In the genomic region with DNA sequence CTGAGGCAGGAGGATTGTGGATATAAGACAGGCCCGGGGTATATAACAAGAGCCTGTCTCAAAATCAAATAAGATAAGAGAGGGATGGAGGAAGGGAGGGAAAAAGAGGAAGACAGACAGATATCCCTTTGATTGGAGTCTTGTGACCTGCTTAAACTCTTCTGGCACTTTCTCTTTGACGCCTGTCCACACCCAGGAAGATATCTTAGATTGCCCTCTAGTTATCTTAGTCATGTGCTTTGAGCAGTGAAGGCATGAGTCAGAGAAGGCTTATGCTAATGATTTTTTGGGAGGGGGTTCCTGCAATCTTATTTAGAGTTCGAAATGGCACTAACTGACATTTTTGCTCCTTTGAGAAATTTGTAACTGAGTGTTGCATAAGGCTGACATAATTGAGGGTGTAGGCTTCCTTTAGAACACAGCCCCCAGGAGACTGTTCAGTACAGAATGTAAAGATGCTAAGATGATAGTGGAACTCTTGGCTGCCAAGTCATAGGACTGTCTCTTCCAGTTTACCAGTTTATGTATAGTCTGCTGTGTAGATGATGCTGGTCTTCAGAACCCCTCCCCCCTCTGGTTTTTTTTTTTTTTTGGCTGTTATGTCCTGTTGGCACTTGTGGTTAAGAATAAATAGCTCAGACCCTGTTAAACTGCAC, we compare ENCODE assay signal across 11 mouse cellular contexts. TPM values are rescaled to one million over a fixed set of nuclear protein-coding genes. Genes with fewer than 3 reads are reported as not detected.
DNase-seq lines count a peak whose midpoint lies in the region; ATAC-seq and TF ChIP-seq lines count a peak whose summit lies in the region.
"Had no signal": no experiment of that assay in that cellular context is flagged by ENCODE, and none has a peak within 500 bp of the region (broad histone marks: within the 10 kb centered on the region; RNA-seq: fewer than 3 reads in every experiment).

No protein-coding gene starts in this region.

- H3K4me2 ChIP-seq in lung, postnatal 0 days (replicated peaks; ENCODE audit: low read depth, low read length) = no peak overlapping the region

- 34% methylated on average over 3 of the region's 3 CpGs for WGBS in heart, adult 2 months
- 48% methylated on average over 3 of the region's 3 CpGs for WGBS in lung, postnatal 0 days
- 18% methylated on average over 3 of the region's 3 CpGs for WGBS in small intestine, adult 2 months

- H3K27me3 ChIP-seq in heart, adult 2 months (ENCODE audit: control insufficient read depth, insufficient read depth, low read length) = no peaks in the 10 kb centered on the region
- no peaks in the 10 kb centered on the region for H3K27me3 ChIP-seq in lung, postnatal 0 days (replicated peaks; ENCODE audit: insufficient read depth, low read length)
- H3K27me3 ChIP-seq in small intestine, adult 2 months (ENCODE audit: control insufficient read depth, insufficient read depth, low read length) = no peaks in the 10 kb centered on the region

- no peak overlapping the region for H3K27ac ChIP-seq in heart, adult 2 months
- no peak overlapping the region for H3K27ac ChIP-seq in lung, postnatal 0 days (ENCODE audit: low read length)
- peak overlapping the region; percentile 33 for H3K27ac ChIP-seq in small intestine, adult 2 months (ENCODE audit: insufficient read depth, low read depth, low read length)

- TF ChIP-seq POLR2A in heart, adult 2 months (IDR thresholded peaks at IDR 0.05; ENCODE audit: insufficient read depth, low read depth, low read length) = no peak
- TF ChIP-seq POLR2A in small intestine, adult 2 months (IDR thresholded peaks at IDR 0.05; ENCODE audit: low read depth, low read length) = no peak

- H3K4me1 ChIP-seq in heart, adult 2 months (ENCODE audit: control insufficient read depth, insufficient read depth, low read length) = peaks cover 13% of the 10 kb centered on the region
- H3K4me1 ChIP-seq in lung, postnatal 0 days (ENCODE audit: insufficient read depth, low read depth, low read length) = peaks cover 10% of the 10 kb centered on the region
- H3K4me1 ChIP-seq in small intestine, adult 2 months (ENCODE audit: control insufficient read depth, insufficient read depth, insufficient read length, low read length) = peaks cover 16% of the 10 kb centered on the region; the same call in 1 of the 2 replicates

- no peaks in the 10 kb centered on the region for H3K9me3 ChIP-seq in lung, postnatal 0 days (ENCODE audit: low read length)

- intact Hi-C loops in heart, adult 2 months (cut with DNase I) = loop anchor here (10.0 kb wide), 1 partner anchor 613 kb away; no protein-coding TSS in a partner anchor

- H3K36me3 ChIP-seq in heart, adult 2 months (ENCODE audit: control insufficient read depth, insufficient read depth, low read length) = peaks cover 11% of the 10 kb centered on the region
- H3K36me3 ChIP-seq in lung, postnatal 0 days (ENCODE audit: insufficient read depth, low read length) = no peaks in the 10 kb centered on the region
- no peaks in the 10 kb centered on the region for H3K36me3 ChIP-seq in small intestine, adult 2 months (ENCODE audit: control insufficient read depth, insufficient read depth, low read length)

- no peak for TF ChIP-seq EP300 in heart, adult 2 months (IDR thresholded peaks at IDR 0.05; ENCODE audit: insufficient read depth, low read depth, low read length)
- TF ChIP-seq EP300 in lung, postnatal 0 days (IDR thresholded peaks at IDR 0.05) = peak; percentile 96

- no peak overlapping the region for H3K9ac ChIP-seq in heart, adult 2 months (ENCODE audit: low read depth, low read length)
- no peak overlapping the region for H3K9ac ChIP-seq in lung, postnatal 0 days (replicated peaks; ENCODE audit: low read depth)

- ATAC-seq in lung, postnatal 0 days = peak; percentile 66
- ATAC-seq: hindbrain, embryonic 16.5 days had no signal

- DNase-seq in heart, adult 11 months = peak; percentile 92
- DNase-seq in heart, adult 2 months = no peak
- peak; percentile 87 for DNase-seq in lung, postnatal 0 days (ENCODE audit: low spot score)
- no peak for DNase-seq in lung, postnatal 10 days
- peak; percentile 68 for DNase-seq in fat pad, adult 2 months (ENCODE audit: extremely low read depth, low read depth, low spot score)
- no peak for DNase-seq in cerebellum, adult 18-20 months
- DNase-seq in kidney, adult 11 months = no peak
- DNase-seq: cerebellum, adult 9-10 months; layer of hippocampus, postnatal 36 days had no signal

- H3K79me2 ChIP-seq in heart, adult 2 months (replicated peaks; ENCODE audit: control insufficient read depth, insufficient read depth, low read length) = no peaks in the 10 kb centered on the region

- H3K4me3 ChIP-seq in heart, adult 2 months = no peak overlapping the region
- H3K4me3 ChIP-seq in lung, postnatal 0 days (ENCODE audit: low read depth, low read length) = no peak overlapping the region
- no peak overlapping the region for H3K4me3 ChIP-seq in small intestine, adult 2 months (ENCODE audit: low read depth, low read length)

- no peak for TF ChIP-seq CTCF in heart, adult 2 months (IDR thresholded peaks at IDR 0.05)
- no peak for TF ChIP-seq CTCF in lung, postnatal 0 days (IDR thresholded peaks at IDR 0.05)
- TF ChIP-seq CTCF in small intestine, adult 2 months (IDR thresholded peaks at IDR 0.05; ENCODE audit: extremely low read depth, insufficient read length, insufficient replicate concordance, low read depth, low read length) = no peak

RNA-seq across cellular contexts. Expression of a gene that starts 55.1 kb away (rescaled TPM):
- under 1 TPM; 0.47 to 0.50 TPM for total RNA-seq in heart, adult 2 months (2021)
- polyA plus RNA-seq in heart, adult 2 months (2012; rRNA removed) = 0.26 and 0.49 TPM in 2 replicates
- 1.3 and 1.5 TPM in 2 replicates for polyA plus RNA-seq in lung, postnatal 0 days (2015; fragmentation: Nextera tagmentation; extraction: Ambion mirVana)
- polyA plus RNA-seq in small intestine, adult 2 months (2012; rRNA removed) = 0.14 and 0.46 TPM in 2 replicates

RNA-seq across cellular contexts. Expression of a gene that starts 56.1 kb away (rescaled TPM):
- 10 to 100 TPM; 14.3 to 14.8 TPM for total RNA-seq in heart, adult 2 months (2021)
- 10.8 and 13.3 TPM in 2 replicates for polyA plus RNA-seq in heart, adult 2 months (2012; rRNA removed)
- polyA plus RNA-seq in lung, postnatal 0 days (2015; fragmentation: Nextera tagmentation; extraction: Ambion mirVana) = 7.0 and 8.0 TPM in 2 replicates
- polyA plus RNA-seq in small intestine, adult 2 months (2012; rRNA removed) = 10.8 and 17.1 TPM in 2 replicates

Comparison
In these comparisons a context has a peak if more than half of its experiments do, and no peak if none do; other contexts are left out.
1. DNase-seq: peak in heart, adult 11 months (single experiment), lung, postnatal 0 days (single experiment) and fat pad, adult 2 months (single experiment); none in heart, adult 2 months (0 of 2), lung, postnatal 10 days (single experiment), cerebellum, adult 18-20 months (0 of 2) and kidney, adult 11 months (single experiment).